15 mouse cellular contexts compared by ENCODE assay signal in genomic region chr1:31377324-31377723, GRCm38 (mm10).
"Had no signal": no experiment of that assay in that cellular context is flagged by ENCODE, and none has a peak within 500 bp of the region (broad histone marks: within the 10 kb centered on the region; RNA-seq: fewer than 3 reads in every experiment).

No protein-coding gene starts in this region.

- DNase-seq: gastrocnemius, adult 2 months; gastrocnemius, postnatal 14 days; gastrocnemius, postnatal 36 days; heart, adult 18-20 months; heart, postnatal 10 days; heart, postnatal 4 days; kidney, adult 11 months; kidney, adult 2 months; kidney, adult 9 months; kidney, postnatal 14 days; kidney, postnatal 36 days; left cerebral cortex, postnatal 4 days had no signal

- ATAC-seq: hindbrain, postnatal 0 days; intestine, embryonic 16.5 days; liver, embryonic 12.5 days had no signal
